Mouse (Mus musculus): ENCODE results near the gene Vnn1. TPM values are rescaled to one million over a fixed set of nuclear protein-coding genes. Genes with fewer than 3 reads are reported as not detected.

Gene Vnn1
- polyA plus RNA-seq, 1 experiment = not detected

- TF ChIP-seq TCF12 (IDR thresholded peaks at IDR 0.05; ENCODE audit: insufficient read depth, poor library complexity, severe bottlenecking) (no peak), SRF (IDR thresholded peaks at IDR 0.05; ENCODE audit: control insufficient read depth, insufficient read length, low read depth) (no peak), E2F4 (IDR thresholded peaks at IDR 0.05; ENCODE audit: insufficient read depth) (no peak), POLR2A (IDR thresholded peaks at IDR 0.05; ENCODE audit: insufficient read length, low read depth) (no peak)
- Histone ChIP-seq H3ac (ENCODE audit: control insufficient read depth, insufficient read length) (no peak overlapping the region), H3K4me3 (no peak overlapping the region)
Observed at GRCm38 (mm10) chr10:23923941-23924340, 29.5 kb downstream of the Vnn1 start.

DNA sequence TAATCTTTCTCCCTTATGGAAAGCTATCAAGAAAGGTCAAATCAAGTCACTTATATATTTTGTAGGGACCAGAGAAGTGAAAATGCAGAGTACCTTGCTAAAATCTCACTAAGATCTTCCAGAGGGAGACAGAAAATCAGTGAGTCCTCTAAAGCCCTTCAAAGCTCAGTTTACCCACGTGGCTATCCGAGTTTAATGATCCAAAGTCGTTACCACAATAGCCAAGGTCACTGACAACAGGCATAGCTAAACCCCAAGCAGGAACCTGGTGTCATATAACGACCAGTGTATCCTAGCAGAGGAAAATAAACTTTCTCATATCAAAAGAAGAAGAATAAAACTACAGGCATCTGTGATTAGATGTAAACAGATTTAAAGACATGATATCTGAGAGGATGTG lies 43.1 kb downstream of the Vnn1 start:
- no peak for TF ChIP-seq USF1 (IDR thresholded peaks at IDR 0.05; ENCODE audit: low read depth)
- no peak for TF ChIP-seq CEBPB (IDR thresholded peaks at IDR 0.05; ENCODE audit: insufficient read depth, poor library complexity, severe bottlenecking)
- no peak for TF ChIP-seq E2F4 (IDR thresholded peaks at IDR 0.05; ENCODE audit: insufficient read depth)
- no peak for TF ChIP-seq MAX (IDR thresholded peaks at IDR 0.05; ENCODE audit: low read depth)
- TF ChIP-seq MYOD1 (IDR thresholded peaks at IDR 0.05; ENCODE audit: control insufficient read depth in 1 of 3, insufficient read length in 2 of 3, low read depth in 2 of 3) = no peak
- no peak for TF ChIP-seq REST (IDR thresholded peaks at IDR 0.05; ENCODE audit: insufficient read depth, insufficient read length)
- TF ChIP-seq SRF (IDR thresholded peaks at IDR 0.05; ENCODE audit: control insufficient read depth, insufficient read length, low read depth) = no peak
- no peak for TF ChIP-seq POLR2A (IDR thresholded peaks at IDR 0.05; ENCODE audit: insufficient read length, low read depth)
- no peak for TF ChIP-seq MYOG (IDR thresholded peaks at IDR 0.05; ENCODE audit: control insufficient read depth in 1 of 3, insufficient read depth in 1 of 3, insufficient read length in 2 of 3, low read depth in 2 of 3)
- no peak for TF ChIP-seq TCF3 (IDR thresholded peaks at IDR 0.05; ENCODE audit: insufficient read length, low read depth)
- no peak for TF ChIP-seq POLR2AphosphoS2 (IDR thresholded peaks at IDR 0.05; ENCODE audit: insufficient read length, low read depth)
- no peak for TF ChIP-seq TCF12 (IDR thresholded peaks at IDR 0.05; ENCODE audit: insufficient read depth, poor library complexity, severe bottlenecking)
- Histone ChIP-seq H3K4me3 (no peak overlapping the region), H3K4me2 (ENCODE audit: low read depth) (no peak overlapping the region), H3ac (ENCODE audit: control insufficient read depth, insufficient read length) (no peak overlapping the region), H3K36me3 (ENCODE audit: control insufficient read depth, insufficient read depth) (no peaks in the 10 kb centered on the region), H3K79me2 (ENCODE audit: control insufficient read depth, insufficient read depth) (no peaks in the 10 kb centered on the region), H3K27me3 (ENCODE audit: control insufficient read depth, insufficient read depth, insufficient read length) (peaks cover 4% of the 10 kb centered on the region)

More at GRCm38 (mm10) chr10:23923941-23924340, 29.5 kb downstream of the Vnn1 start:
- H3K27me3 ChIP-seq (ENCODE audit: control insufficient read depth, insufficient read depth, insufficient read length) = peaks cover 6% of the 10 kb centered on the region
- H3K79me2 ChIP-seq (ENCODE audit: control insufficient read depth, insufficient read depth) = no peaks in the 10 kb centered on the region
- no peaks in the 10 kb centered on the region for H3K36me3 ChIP-seq (ENCODE audit: control insufficient read depth, insufficient read depth)
- no peak overlapping the region for H3K4me2 ChIP-seq (ENCODE audit: low read depth)

DNA sequence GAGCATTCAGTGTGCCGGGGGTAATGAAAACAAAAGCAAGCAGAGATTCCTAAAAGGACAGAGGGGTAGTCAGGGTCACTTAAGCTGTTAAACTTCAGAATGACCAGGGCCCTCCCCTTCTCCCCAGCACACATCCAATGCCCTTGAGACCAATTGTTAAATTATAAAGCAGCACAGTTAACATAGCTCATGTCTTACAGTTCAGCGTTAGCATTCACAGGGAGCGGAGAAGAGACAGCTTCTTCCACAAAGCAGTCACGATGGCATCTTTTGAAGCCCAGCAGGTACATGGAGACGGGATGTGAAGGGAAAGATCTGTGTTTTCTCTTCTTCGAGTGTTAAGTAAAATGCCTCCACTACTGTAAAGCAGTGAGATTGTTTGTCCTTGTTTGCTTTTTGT lies 43.8 kb downstream of the Vnn1 start, which contains the start of gene Taar2:
TSS of gene Taar2 (plus strand) at position 261 of the 400 bp plus-strand sequence.
- peaks cover 4% of the 10 kb centered on the region for H3K27me3 ChIP-seq (ENCODE audit: control insufficient read depth, insufficient read depth, insufficient read length)
- no peaks in the 10 kb centered on the region for H3K79me2 ChIP-seq (ENCODE audit: control insufficient read depth, insufficient read depth)
- no peaks in the 10 kb centered on the region for H3K36me3 ChIP-seq (ENCODE audit: control insufficient read depth, insufficient read depth)
- no peak within 1 kb of the TSS for H3K4me3 ChIP-seq
- no peak for TF ChIP-seq TCF12 (IDR thresholded peaks at IDR 0.05; ENCODE audit: insufficient read depth, poor library complexity, severe bottlenecking)
- TF ChIP-seq MYOG (IDR thresholded peaks at IDR 0.05; ENCODE audit: control insufficient read depth in 1 of 3, insufficient read depth in 1 of 3, insufficient read length in 2 of 3, low read depth in 2 of 3) = no peak
- TF ChIP-seq SRF (IDR thresholded peaks at IDR 0.05; ENCODE audit: control insufficient read depth, insufficient read length, low read depth) = no peak
- TF ChIP-seq MAX (IDR thresholded peaks at IDR 0.05; ENCODE audit: low read depth) = no peak
- TF ChIP-seq USF1 (IDR thresholded peaks at IDR 0.05; ENCODE audit: low read depth) = no peak
- TF ChIP-seq TCF3 (IDR thresholded peaks at IDR 0.05; ENCODE audit: insufficient read length, low read depth) = no peak
- TF ChIP-seq POLR2AphosphoS2 (IDR thresholded peaks at IDR 0.05; ENCODE audit: insufficient read length, low read depth) = no peak
- no peak for TF ChIP-seq POLR2A (IDR thresholded peaks at IDR 0.05; ENCODE audit: insufficient read length, low read depth)
- no peak for TF ChIP-seq CEBPB (IDR thresholded peaks at IDR 0.05; ENCODE audit: insufficient read depth, poor library complexity, severe bottlenecking)
- TF ChIP-seq MYOD1 (IDR thresholded peaks at IDR 0.05; ENCODE audit: control insufficient read depth in 1 of 3, insufficient read length in 2 of 3, low read depth in 2 of 3) = no peak
- TF ChIP-seq E2F4 (IDR thresholded peaks at IDR 0.05; ENCODE audit: insufficient read depth) = no peak
- no peak for TF ChIP-seq REST (IDR thresholded peaks at IDR 0.05; ENCODE audit: insufficient read depth, insufficient read length)
- no peak within 1 kb of the TSS for H3K4me2 ChIP-seq (ENCODE audit: low read depth)
- H3ac ChIP-seq (ENCODE audit: control insufficient read depth, insufficient read length) = no peak within 1 kb of the TSS

DNA sequence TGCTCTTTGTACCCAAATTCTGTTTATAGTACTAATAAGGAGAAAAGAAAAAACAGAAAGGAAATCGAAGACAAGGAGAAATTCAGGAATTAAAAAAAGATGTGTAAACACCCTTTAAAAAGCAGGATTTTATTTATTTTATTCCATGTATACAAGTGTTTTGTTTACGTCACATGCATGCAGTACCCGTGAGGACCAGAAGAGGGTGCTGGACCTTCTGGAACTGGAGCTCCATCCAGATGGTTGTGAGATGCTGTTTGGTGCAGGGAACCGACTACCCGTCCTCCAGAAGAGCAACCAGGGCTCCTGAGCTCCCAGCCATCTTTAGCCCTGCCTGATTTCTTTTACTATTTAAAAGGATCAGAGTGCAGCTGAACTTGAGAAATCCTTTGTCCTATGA lies 48.0 kb downstream of the Vnn1 start:
- no peak overlapping the region for H3K4me2 ChIP-seq (ENCODE audit: low read depth)
- no peak for TF ChIP-seq REST (IDR thresholded peaks at IDR 0.05; ENCODE audit: insufficient read depth, insufficient read length)
- TF ChIP-seq POLR2A (IDR thresholded peaks at IDR 0.05; ENCODE audit: insufficient read length, low read depth) = no peak
- no peak for TF ChIP-seq USF1 (IDR thresholded peaks at IDR 0.05; ENCODE audit: low read depth)
- TF ChIP-seq CEBPB (IDR thresholded peaks at IDR 0.05; ENCODE audit: insufficient read depth, poor library complexity, severe bottlenecking) = no peak
- no peak for TF ChIP-seq MYOG (IDR thresholded peaks at IDR 0.05; ENCODE audit: control insufficient read depth in 1 of 3, insufficient read depth in 1 of 3, insufficient read length in 2 of 3, low read depth in 2 of 3)
- no peak for TF ChIP-seq TCF12 (IDR thresholded peaks at IDR 0.05; ENCODE audit: insufficient read depth, poor library complexity, severe bottlenecking)
- TF ChIP-seq MYOD1 (IDR thresholded peaks at IDR 0.05; ENCODE audit: control insufficient read depth in 1 of 3, insufficient read length in 2 of 3, low read depth in 2 of 3) = no peak
- no peak for TF ChIP-seq MAX (IDR thresholded peaks at IDR 0.05; ENCODE audit: low read depth)
- TF ChIP-seq E2F4 (IDR thresholded peaks at IDR 0.05; ENCODE audit: insufficient read depth) = no peak
- TF ChIP-seq TCF3 (IDR thresholded peaks at IDR 0.05; ENCODE audit: insufficient read length, low read depth) = no peak
- no peak for TF ChIP-seq SRF (IDR thresholded peaks at IDR 0.05; ENCODE audit: control insufficient read depth, insufficient read length, low read depth)
- TF ChIP-seq POLR2AphosphoS2 (IDR thresholded peaks at IDR 0.05; ENCODE audit: insufficient read length, low read depth) = no peak
- no peaks in the 10 kb centered on the region for H3K36me3 ChIP-seq (ENCODE audit: control insufficient read depth, insufficient read depth)
- H3ac ChIP-seq (ENCODE audit: control insufficient read depth, insufficient read length) = no peak overlapping the region
- no peaks in the 10 kb centered on the region for H3K79me2 ChIP-seq (ENCODE audit: control insufficient read depth, insufficient read depth)
- no peak overlapping the region for H3K4me3 ChIP-seq
- H3K27me3 ChIP-seq (ENCODE audit: control insufficient read depth, insufficient read depth, insufficient read length) = peaks cover 4% of the 10 kb centered on the region

DNA sequence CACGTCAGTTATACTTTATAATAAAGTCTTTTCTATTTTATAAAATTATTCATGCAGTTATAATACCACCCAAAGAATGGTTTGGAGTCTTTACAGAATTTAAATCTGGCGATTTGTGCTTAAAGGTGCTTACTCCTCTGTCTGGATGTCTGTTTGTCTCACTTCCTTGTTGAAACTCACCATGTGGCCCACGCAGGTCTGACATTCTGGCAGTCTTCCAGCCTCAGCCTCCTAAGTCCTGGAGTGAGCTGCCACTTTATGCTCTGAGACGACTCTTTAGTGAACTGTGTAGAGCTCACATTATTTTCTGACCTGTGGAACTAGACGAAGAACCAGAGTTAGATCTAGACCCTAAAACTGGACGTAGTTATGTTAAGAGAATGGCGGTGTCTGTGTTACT lies 53.5 kb downstream of the Vnn1 start:
- H3K4me2 ChIP-seq (ENCODE audit: low read depth) = no peak overlapping the region
- H3K4me3 ChIP-seq = no peak overlapping the region
- no peak overlapping the region for H3ac ChIP-seq (ENCODE audit: control insufficient read depth, insufficient read length)
- TF ChIP-seq SRF (IDR thresholded peaks at IDR 0.05; ENCODE audit: control insufficient read depth, insufficient read length, low read depth) = no peak
- no peaks in the 10 kb centered on the region for H3K79me2 ChIP-seq (ENCODE audit: control insufficient read depth, insufficient read depth)
- no peaks in the 10 kb centered on the region for H3K36me3 ChIP-seq (ENCODE audit: control insufficient read depth, insufficient read depth)
- H3K27me3 ChIP-seq (ENCODE audit: control insufficient read depth, insufficient read depth, insufficient read length) = peaks cover 8% of the 10 kb centered on the region
